Mouse (Mus musculus) embryonic stem cell, embryonic (primary cell): ENCODE results near the gene Cpz.

Experiments used
- CTCF ChIA-PET, 4 experiments: fragments of 300-600 bp in 2 of 4; fragments of 350-600 bp in 2 of 4; sonication (Branson Sonifier 250); formaldehyde crosslinking; loops; one replicate each; lab custom pipeline; 2022; ENCODE audit warnings: inconsistent platforms in 2 of 4; lab: Charles Lee
- POLR2A ChIA-PET, 4 experiments: fragments of 300-600 bp in 2 of 4; fragments of 350-600 bp in 2 of 4; sonication (Branson Sonifier 250); formaldehyde crosslinking; loops; one replicate each; lab custom pipeline; 2022; ENCODE audit warnings: antibody characterized with exemption in 4 of 4, inconsistent platforms in 1 of 4; lab: Charles Lee

Cpz gene

DNA sequence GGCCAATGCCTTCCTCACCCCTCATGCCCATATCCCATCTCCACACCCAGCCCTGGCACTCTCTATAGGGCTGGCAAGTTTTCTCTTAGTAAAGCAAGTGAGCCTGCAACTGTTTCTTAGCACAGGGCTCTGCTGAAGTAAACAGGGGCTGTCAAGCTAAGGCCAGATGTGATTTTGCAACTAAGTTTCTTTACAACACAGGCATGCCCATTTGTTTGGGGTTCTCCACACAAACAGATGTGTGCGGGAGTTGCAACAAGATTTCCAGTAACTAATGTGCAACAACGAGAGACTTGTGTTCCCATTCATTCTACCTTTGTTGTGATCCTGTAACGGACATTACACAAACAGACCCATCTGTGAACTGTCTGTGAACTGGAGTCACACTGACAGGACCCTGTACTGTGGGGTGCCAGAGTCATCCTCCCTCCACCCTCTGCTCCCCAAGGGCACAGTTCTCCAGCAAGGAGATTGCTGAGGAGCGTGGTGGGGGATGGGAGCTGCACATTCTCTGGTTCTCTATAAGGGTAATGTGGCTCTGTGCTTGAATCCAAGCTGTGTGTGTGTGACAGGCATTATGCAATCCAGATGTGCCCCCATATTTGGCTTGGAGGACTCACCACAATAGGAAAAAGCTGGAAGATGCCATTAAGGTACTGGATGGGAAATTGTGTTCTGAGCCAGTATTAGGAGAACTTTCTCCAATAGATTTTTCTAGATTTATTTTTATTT lies 15.7 kb upstream of the Cpz start:
- CTCF ChIA-PET: interaction anchor here in 1 of 4 experiments (0.8 kb wide), 1 partner anchor 11 kb away, joined by 3 read pairs; no protein-coding TSS in a partner anchor

DNA sequence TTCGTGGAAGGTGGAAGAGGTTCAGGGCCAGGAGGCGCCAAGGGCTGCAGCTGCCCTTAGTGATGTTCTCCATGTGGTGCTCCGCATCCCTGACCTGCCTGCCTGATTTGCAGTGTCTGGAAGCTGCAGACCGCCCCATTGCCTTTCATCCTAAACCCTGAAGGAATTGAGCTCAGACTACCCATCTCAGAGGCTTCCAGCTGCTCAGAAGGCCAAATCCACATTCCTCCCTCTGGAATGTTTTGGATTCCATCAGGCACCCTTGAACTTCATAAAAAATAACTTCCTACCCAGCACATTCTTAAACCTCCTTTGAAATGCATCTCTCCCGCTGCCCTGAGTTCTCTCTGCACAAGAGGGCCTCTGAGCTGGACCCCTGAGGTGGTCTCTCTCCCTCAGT lies 15.1 kb upstream of the Cpz start:
- ChIA-PET POLR2A (interaction anchor here in 2 of 4 experiments (0.8 to 1.2 kb wide), 3 partner anchors 14 to 35 kb away, joined by 3 read pairs; no protein-coding TSS in a partner anchor), CTCF (interaction anchor here in 1 of 4 experiments (0.8 kb wide), 1 partner anchor 10 kb away, joined by 3 read pairs; no protein-coding TSS in a partner anchor)

More for the DNA sequence above, 15.7 kb upstream of the Cpz start:
- POLR2A ChIA-PET: interaction anchor here in 2 of 4 experiments (0.8 to 1.2 kb wide), 4 partner anchors 15 to 35 kb away, joined by 3 read pairs; no protein-coding TSS in a partner anchor

DNA sequence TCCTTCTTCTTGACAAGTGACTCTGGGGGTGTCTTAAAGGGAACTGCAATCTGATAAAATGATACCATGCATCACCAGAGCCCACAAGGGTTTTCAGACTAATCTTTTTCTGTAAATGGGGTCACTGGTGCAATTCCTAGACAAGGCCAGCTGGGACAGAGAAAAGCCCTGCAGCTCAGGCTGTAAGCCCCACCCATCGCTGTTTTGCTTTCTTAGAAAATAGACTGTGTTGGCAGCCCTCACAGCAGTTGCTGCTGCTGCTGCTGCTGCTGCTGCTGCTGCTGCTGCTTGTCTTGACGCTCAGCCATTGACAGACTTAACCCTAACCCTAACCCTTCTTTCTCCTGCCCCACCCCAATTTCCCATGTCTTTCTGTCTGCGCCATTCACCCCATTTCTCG lies 14.1 kb upstream of the Cpz start:
- CTCF ChIA-PET: interaction anchor here in 2 of 4 experiments (1.2 kb wide), 2 partner anchors 9 kb away, joined by 3 to 4 read pairs; no protein-coding TSS in a partner anchor

DNA sequence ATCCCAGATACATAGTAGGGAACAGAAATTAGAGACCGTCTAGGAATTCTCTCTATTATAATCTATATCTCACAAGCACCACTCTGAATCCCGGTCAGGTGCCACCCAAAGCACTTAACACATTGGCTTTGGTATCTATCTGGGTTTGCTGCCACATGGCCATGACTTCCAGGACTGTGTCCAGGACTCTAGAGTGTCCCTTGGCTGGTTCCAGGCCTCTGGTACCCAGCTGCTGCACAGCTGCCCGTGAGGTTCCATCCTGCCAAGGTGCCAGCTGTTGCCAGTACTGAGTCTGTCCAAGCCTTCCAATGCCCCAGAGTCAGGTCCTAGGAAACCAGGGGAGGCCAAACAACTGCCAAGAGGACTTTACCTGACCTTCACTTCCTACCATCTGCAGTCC lies 12.5 kb upstream of the Cpz start:
- ChIA-PET POLR2A (interaction anchor here in 1 of 4 experiments (1.9 kb wide), 1 partner anchor 9 kb away, joined by 4 read pairs; no protein-coding TSS in a partner anchor), CTCF (interaction anchor here in 2 of 4 experiments (1.4 to 1.5 kb wide), 2 partner anchors 63 to 176 kb away, joined by 3 to 8 read pairs; no protein-coding TSS in a partner anchor)

More for the DNA sequence above, 14.1 kb upstream of the Cpz start:
- POLR2A ChIA-PET: no interaction called here

DNA sequence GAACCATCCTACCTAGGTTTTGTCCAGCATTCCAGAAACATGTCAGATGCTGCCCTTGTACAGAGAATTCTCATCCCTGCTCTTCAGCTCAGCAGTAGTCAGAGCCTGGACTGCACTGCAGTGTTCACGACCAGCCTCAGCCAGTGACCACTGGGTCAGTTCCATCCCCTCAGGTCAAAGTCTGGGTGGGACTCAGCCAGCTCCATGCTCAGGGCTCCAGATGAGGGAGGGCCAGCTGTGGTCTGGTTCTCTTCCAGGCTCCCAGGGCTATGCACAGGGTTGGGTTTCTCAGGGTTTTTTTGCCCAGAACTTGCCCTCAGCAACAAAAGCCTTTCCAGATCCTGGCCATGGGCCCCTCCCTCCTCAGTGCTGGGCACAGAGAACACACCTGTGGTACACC lies 12.0 kb upstream of the Cpz start:
- POLR2A ChIA-PET: interaction anchor here in 1 of 4 experiments (1.1 to 1.9 kb wide), 2 partner anchors 10 to 37 kb away, joined by 3 to 4 read pairs; partner anchors contain the start of gene Trmt44

DNA sequence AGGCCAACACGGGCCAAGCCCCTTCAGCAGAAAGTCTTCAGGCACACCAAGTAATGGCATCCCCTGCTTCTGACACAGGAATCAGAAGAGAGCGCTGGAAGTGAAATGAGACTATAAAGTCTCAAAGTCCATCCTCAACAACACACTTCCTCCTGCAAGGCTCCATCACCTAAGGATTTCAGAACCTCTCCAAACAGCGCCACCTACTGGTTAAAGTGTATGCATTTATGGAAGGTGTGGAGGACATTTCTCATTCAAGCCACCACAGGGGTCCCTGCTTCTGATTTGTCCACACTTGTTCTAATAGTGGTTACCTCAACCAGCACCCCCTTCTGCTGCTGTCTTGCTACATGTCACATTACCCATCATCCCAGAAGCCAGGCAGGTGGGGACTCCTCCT lies 10.8 kb upstream of the Cpz start:
- POLR2A ChIA-PET: interaction anchor here in 1 of 4 experiments (1.9 kb wide), 1 partner anchor 11 kb away, joined by 4 read pairs; no protein-coding TSS in a partner anchor
- CTCF ChIA-PET: interaction anchor here in 3 of 4 experiments (0.5 to 1.6 kb wide), 6 partner anchors 9 to 221 kb away, joined by 3 to 5 read pairs (median 3); partner anchors contain the start of genes Ablim2 (in 1 of the 3) and Cpz (in 1 of the 3)

More for the DNA sequence above, 12.0 kb upstream of the Cpz start:
- CTCF ChIA-PET: interaction anchor here in 3 of 4 experiments (0.5 to 1.5 kb wide), 6 partner anchors 10 to 176 kb away, joined by 3 to 8 read pairs (median 4); no protein-coding TSS in a partner anchor

DNA sequence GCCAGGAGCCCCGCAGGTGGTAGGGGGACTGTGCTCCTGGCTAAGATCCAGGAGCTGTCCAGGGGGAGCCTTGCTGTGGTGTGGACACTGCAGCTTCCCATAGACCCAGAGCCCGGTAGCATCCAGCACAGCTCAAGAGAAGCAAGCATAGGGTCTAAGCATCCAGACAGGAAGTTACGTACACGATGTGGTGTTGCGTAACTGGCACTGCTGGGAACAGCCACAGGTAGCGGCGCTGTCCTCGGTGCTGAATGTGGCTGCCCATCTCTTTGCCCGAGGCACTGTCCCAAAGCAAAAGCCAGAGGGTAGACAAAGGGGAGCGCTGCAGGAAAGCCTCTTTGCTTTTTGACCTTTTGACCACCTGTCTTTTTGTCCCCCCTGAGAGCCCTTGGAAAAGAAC lies 6.1 kb upstream of the Cpz start:
- CTCF ChIA-PET: interaction anchor here in 3 of 4 experiments (0.8 to 2.4 kb wide), 12 partner anchors 21 to 582 kb away, joined by 3 to 22 read pairs (median 4); no protein-coding TSS in a partner anchor
- POLR2A ChIA-PET: interaction anchor here in 2 of 4 experiments (1.1 to 1.2 kb wide), 3 partner anchors 22 to 43 kb away, joined by 3 read pairs; partner anchors contain the start of gene Trmt44 (in 1 of the 2)

DNA sequence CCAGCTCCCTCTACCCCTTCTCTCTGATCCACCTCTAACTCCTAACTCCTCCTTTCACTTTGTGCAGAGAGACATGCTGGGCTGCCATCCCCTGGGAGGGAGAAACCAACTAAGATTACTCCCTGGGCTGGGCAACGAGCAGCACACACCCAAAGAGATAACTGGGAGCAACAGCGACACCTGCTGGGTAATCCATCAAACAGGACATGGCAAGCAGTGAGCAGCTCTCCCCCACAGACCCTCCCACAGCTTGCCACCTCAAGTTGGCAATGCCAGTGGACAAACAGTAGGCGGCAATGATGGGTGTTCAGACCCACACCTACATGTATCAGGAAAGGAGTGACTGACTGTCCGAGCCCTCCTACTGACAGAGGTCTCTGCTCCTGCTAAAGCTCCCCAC lies 4.9 kb upstream of the Cpz start:
- CTCF ChIA-PET: interaction anchor here (0.6 to 2.4 kb wide), 41 partner anchors 8 to 583 kb away, joined by 3 to 22 read pairs (median 3); partner anchors contain the start of gene Acox3 (in 1 of the 4)
- POLR2A ChIA-PET: no interaction called here

DNA sequence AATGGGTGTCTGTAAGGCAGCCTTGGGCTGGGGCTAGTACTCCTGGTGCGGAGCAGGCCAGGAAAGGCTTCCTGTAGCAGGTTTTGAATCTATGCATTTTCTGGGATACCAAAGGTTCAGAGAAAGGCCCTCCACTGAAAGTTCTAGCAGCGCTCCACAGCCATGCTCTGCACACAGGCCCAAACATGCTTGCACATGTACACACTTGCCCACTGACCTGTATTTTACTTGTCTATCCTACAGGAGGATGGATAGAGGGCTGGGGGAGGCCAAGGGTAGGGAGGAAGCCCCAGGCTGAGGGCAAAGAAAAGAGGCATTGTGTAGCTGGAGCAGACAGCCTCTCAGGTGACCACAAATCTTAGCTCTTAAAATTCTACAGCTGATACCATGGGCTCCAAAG lies 1.1 kb downstream of the Cpz start:
- CTCF ChIA-PET: interaction anchor here (0.6 to 5.6 kb wide), 43 partner anchors 10 to 852 kb away, joined by 3 to 38 read pairs (median 4); partner anchors contain the start of gene Acox3 (in 1 of the 4)
- POLR2A ChIA-PET: interaction anchor here (0.6 to 2.8 kb wide), 5 partner anchors 34 to 233 kb away, joined by 3 to 10 read pairs (median 3); partner anchors contain the start of genes Ablim2 (in 1 of the 4) and Trmt44 (in 1 of the 4)

DNA sequence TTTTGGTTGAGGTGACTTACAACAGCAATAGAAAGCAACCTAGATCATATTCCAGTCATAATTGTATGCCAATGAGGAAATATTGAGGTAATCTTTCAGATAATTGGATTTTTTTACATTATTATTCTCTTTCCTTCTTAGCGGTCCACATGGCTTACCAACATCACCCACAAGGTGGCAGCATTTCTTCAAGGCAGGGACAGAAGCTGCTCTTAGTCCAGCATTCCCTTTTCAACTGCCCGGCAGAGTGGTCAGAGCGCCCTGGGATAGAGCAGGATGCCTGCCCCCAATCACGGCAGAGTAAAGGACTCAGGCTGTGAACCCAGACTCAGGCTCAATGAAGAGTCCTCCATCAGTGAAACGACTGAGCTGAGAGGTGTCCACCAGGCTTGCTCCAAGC lies 1.8 kb downstream of the Cpz start:
- POLR2A ChIA-PET: interaction anchor here in 2 of 4 experiments (1.5 to 2.8 kb wide), 2 partner anchors 34 to 52 kb away, joined by 5 to 10 read pairs; partner anchors contain the start of gene Trmt44 (in 1 of the 2)

DNA sequence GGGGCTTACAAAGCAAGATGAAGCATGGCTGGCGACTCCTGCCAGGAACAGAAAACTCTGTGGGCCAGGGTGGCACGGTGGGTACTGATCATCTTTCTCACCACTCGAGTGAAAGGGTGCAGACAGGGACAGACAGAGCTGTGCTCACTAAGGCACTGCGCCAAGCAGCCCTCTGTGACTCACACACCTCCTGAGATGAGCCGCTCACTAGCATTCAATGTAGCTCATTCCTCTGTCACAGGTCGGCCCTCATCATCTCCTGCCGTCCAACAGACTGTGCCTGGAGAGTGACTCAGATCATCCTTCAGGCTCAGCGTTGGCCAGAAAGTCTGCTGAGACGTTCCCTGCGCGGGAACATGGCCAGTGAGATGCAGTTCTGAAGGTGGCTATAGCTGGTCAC lies 8.7 kb downstream of the Cpz start:
- POLR2A ChIA-PET: no interaction called here

More for the DNA sequence above, 1.8 kb downstream of the Cpz start:
- CTCF ChIA-PET: interaction anchor here (0.6 to 5.6 kb wide), 51 partner anchors 9 to 852 kb away, joined by 3 to 38 read pairs (median 4); partner anchors contain the start of gene Acox3 (in 1 of the 4)

DNA sequence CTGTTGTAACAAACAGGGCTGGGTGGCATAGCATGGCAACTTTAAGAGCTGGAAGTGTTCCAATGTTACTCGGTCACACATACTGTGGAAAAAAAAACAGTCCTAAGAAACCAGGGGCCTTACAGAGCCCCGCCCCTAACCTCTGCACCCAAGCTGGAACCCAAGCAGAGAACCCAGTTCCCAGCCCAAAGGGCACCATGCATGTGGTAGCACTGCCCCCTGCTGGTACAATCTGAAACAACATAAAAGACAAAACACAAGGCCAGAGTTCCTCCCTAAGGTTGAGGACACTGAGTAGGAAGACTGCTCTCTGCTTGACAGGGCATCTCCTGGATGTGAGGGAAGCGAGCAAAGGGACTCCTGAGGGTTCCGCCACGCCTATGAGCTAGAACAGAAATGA lies 14.9 kb downstream of the Cpz start:
- CTCF ChIA-PET: interaction anchor here (0.5 to 3.8 kb wide), 66 partner anchors 10 to 1203 kb away, joined by 3 to 72 read pairs (median 5); partner anchors contain the start of genes Cpz (in 2 of the 4), Hmx1 (in 1 of the 4), Lrpap1 (in 1 of the 4) and Trmt44 (in 1 of the 4)

More for the DNA sequence above, 8.7 kb downstream of the Cpz start:
- CTCF ChIA-PET: interaction anchor here in 1 of 4 experiments (1.0 kb wide), 1 partner anchor 155 kb away, joined by 4 read pairs; no protein-coding TSS in a partner anchor

DNA sequence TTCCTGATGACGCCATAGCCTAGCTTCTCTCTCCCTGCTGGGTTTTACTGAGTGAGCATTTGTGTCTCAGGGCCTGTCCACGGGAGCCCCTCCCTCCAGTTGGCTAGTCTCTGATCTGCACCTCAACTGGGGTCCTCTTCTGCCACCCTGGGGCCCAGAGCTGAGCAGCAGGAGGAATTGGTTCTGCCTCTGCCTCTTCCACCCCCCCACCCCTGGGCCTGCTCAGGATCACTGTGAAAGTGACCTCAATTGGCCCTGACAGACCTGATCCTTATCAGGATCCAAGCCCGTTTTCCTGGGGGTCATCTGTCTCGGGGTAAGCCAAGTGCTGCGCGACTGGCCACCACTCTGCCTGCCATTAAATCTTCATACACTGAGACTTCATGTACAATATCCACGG lies 20.5 kb downstream of the Cpz start:
- POLR2A ChIA-PET: interaction anchor here in 1 of 4 experiments (1.1 kb wide), 1 partner anchor 21 kb away, joined by 3 read pairs; no protein-coding TSS in a partner anchor
- CTCF ChIA-PET: interaction anchor here in 2 of 4 experiments (0.6 to 4.0 kb wide), 6 partner anchors 18 to 143 kb away, joined by 3 to 25 read pairs (median 7); no protein-coding TSS in a partner anchor

More for the DNA sequence above, 14.9 kb downstream of the Cpz start:
- POLR2A ChIA-PET: interaction anchor here in 3 of 4 experiments (0.6 to 0.9 kb wide), 4 partner anchors 17 to 727 kb away, joined by 3 to 5 read pairs (median 4); no protein-coding TSS in a partner anchor

DNA sequence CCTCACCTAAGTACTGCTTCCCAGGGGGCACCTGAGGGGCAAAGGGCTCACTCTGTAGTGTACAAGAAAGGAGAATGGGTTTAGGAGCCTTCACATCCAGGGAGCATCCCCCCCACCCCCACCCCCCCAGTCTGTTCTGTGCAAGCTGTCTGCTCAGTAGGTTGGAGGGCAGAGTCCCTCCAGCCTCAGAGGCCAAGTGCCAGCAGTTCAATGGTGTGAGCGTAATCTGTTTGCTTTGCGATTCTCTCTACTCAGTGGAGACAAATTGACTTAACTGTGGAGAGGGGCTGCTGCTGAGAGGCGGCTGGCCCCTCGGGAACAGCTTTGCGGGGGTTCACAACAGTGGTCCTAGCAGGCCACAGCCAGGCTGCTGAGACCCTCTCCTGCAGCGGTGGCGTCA lies 28.2 kb downstream of the Cpz start:
- POLR2A ChIA-PET: interaction anchor here in 1 of 4 experiments (1.0 kb wide), 1 partner anchor 17 kb away, joined by 3 read pairs; no protein-coding TSS in a partner anchor
- CTCF ChIA-PET: interaction anchor here in 1 of 4 experiments (0.6 kb wide), 1 partner anchor 33 kb away, joined by 5 read pairs; no protein-coding TSS in a partner anchor

DNA sequence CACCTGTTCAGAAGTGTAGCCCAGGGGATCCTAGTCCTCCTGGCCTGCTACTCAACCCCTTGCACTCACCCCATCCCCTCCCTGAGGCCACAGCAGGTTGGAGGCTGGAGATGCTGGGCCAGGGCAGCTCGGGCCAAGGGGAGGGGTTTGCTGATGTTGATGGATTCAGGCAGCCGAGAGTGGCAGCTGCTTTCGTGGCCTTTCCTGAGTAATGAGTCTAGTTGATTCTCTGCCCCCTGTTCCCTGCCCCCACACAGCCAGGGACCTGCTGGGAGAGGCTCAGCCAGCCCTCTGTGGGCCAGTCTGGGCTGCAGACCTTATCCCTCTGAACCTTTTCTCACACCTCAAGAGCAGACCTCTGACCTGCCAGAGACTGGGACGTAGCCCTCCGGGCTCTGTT lies 29.5 kb downstream of the Cpz start:
- CTCF ChIA-PET: interaction anchor here in 2 of 4 experiments (0.5 to 1.8 kb wide), 3 partner anchors 8 to 134 kb away, joined by 3 to 5 read pairs (median 3); no protein-coding TSS in a partner anchor

DNA sequence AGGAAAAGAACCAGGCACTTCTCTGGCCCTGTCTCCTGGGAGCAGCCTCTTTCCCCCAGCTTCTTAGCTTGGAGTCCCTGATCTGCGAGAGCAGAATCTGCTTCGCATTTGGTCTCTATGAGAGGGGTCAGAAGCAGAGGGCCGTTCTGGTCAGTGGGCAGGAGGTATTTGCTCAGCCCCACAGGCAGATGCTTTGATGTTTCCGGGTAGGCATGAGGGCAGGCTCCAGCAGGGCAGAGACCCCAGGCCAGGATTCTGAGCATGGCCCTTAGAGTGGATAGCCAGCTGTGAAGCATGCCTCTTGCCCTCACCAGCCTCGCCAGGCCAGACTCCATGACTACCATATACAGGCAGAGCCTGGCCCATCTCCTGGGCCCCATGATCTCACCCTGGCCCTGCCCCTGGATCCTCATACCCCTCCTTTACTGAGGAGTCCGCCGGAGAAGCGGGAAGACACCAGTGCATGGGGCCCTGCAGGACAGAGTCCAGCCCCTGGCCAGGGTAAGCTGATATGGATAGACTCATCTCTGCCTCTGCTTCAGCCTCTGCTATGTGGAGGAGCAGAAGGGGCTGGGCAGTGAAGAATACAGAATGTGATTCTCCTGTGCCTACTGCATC lies 30.6 kb downstream of the Cpz start:
- CTCF ChIA-PET: interaction anchor here in 1 of 4 experiments (0.6 to 1.8 kb wide), 2 partner anchors 16 to 181 kb away, joined by 3 to 5 read pairs; no protein-coding TSS in a partner anchor

More for the DNA sequence above, 29.5 kb downstream of the Cpz start:
- POLR2A ChIA-PET: no interaction called here

DNA sequence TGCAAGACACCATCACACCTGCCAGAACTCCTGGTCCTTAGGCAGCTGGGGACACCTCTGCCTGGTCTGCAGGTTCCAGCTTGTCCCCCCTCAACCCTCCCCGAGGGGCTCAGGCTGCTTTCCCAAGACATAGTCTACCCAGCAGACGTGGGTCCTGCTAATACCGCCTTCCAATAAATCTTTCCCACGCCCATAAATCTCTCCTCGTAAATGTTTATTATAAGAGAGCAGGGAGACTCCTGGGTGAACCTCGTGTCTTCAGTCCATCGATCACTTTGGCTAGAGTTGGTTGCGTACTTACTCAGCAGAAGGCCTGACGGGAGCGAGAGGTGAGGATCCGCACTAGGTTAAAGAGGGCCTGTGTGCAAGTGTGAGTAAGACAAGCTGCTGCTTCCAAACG lies 31.7 kb downstream of the Cpz start:
- ChIA-PET POLR2A (no interaction called here), CTCF (interaction anchor here (0.5 to 1.1 kb wide), 5 partner anchors 17 to 136 kb away, joined by 3 to 5 read pairs (median 3); no protein-coding TSS in a partner anchor)

More for the DNA sequence above, 30.6 kb downstream of the Cpz start:
- POLR2A ChIA-PET: no interaction called here
